Mouse (Mus musculus): ENCODE data around the gene 1190005I06Rik. TPM values are rescaled to one million over a fixed set of nuclear protein-coding genes. Genes with fewer than 3 reads are reported as not detected.

Gene 1190005I06Rik
- 10 to 100 TPM; 16.7 to 19.7 TPM for total RNA-seq (2021)
- long read RNA-seq, experiment 1, transcript 1190005I06Rik-201 (4 exons, 844 nt): major isoform, 33 of 40 reads
- long read RNA-seq, experiment 1, partial matches to known transcripts: 0 of 40 reads
- long read RNA-seq, experiment 1, other reads (novel, unspliced or antisense): 7 of 40 reads
- long read RNA-seq, experiment 2, transcript 1190005I06Rik-201 (4 exons, 844 nt): major isoform, 27 of 33 reads
- long read RNA-seq, experiment 2, partial matches to known transcripts: 0 of 33 reads
- long read RNA-seq, experiment 2, other reads (novel, unspliced or antisense): 4 of 33 reads

DNA sequence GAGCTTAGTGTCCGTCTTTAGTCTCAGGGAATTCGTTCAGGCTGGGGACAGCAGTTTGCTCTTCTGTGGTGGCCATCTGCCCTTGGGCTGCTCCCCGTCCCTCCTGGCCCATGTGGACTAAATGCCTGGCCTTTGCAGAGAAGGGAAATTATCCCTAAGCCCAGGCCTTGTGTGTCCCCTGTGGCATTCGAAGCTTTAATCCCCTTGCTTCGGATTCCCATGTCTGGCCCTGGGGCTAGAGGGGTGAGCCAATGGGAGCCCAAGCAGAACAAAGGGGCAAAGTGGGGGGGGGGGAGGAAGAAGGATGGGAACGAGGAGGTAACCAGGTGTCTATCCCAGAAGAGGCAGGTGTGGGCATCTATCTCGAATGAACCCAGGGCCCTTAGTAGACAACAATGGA, at the start of gene 1190005I06Rik:
Gene 1190005I06Rik (minus strand): TSS at position 101 of the 400 bp plus-strand sequence.
- no peak for DNase-seq

- DNase-seq: no peak
These were observed 49.1 kb upstream of the 1190005I06Rik start for GRCm38 (mm10) chr8:120696401-120697153.

DNA sequence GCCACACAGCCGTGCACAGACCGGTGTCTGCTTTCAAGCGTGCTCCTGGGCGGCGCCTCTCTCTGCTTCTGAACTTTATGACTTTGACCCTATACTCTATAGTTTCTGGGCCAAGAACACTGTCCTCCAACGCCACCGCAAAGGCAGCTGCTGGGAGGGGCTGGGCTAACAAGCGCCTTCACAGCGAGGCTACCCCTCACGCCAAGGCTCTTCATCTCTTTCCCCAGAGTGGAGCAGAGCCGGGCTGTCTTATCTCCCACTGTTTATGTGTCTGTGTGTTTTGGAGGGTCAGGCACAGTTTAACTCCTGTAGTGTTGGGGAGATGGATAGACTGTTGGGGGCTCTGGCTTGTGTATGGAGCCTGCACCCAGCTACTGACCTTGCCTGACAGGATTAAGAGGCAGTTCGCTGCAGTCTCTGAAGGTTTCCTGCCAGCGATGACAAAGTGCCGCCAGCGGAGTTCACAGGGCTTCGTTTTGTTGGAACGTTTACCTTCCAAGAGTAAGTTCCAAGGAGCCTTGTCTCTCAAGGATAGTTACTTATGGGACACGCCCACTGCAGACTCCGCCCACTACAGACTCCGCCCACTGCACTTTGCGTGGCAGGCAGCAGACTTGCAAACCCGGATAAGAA, 46.5 kb upstream of the 1190005I06Rik start:
- peak; percentile 50 to 58 for DNase-seq

DNA sequence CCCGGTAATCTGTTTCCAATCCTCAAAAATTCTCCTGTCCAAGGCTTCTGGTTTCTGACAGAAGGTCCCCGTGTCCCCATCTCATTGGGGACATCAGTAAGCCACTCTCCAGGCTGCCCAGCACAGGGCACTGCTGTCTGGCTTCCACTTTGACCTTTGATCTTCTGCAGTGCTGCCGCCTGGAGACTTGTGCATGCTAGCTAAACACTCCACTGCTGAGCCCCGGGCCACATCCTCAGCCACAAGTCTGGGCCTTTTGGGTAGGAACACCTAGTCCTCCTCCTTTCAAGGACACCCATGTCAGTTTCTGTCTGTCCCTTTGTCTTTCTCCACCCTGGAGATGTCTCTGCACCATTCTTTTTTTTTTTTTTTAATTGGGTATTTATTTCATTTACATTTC, 45.5 kb upstream of the 1190005I06Rik start:
- no peak for DNase-seq

DNA sequence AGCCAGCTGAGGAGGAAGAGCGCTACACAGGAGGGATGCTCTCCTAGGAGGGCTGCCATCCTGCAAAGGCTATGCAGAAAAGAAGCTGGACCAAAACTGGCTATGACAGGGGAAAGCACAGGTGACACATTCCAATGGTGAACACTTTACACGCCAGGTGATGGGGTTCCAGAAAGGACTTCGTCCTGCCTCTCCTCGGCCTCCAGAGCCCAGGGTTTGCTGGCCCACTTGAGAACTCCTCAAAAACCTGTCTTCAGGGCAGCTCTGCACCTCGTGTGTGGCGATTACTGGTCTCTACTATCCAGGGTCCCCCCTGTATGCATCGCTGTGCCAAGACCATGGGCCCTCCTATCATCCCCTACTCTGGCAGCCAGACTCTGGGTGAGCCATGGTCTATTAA, 41.1 kb upstream of the 1190005I06Rik start:
- no peak for DNase-seq

DNA sequence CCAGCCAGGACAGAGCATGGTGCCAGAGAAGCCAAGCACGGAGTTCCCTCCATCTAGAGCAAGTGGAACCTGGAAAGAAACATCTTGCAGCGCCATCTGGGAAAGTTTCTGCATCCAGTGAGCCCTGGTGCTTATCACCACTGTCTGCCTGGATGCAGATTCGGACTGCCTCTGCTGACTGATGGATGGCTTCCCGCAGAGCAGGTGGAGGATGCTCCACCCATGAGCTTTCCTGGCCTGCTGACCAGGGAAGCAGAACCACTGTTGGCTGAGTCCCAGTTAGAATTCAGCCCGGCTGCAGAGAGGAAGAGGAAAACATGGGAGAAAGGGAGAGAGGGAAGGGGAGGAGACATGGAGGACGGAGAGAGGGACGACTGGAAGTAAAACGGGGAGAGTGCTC, 40.4 kb upstream of the 1190005I06Rik start:
- DNase-seq: peak in 1 of 2 experiments; percentile 51

- DNase-seq: no peak
These were observed 39.1 kb upstream of the 1190005I06Rik start for GRCm38 (mm10) chr8:120686576-120686975.

- peak; percentile 39 to 68 for DNase-seq
These were observed 38.6 kb upstream of the 1190005I06Rik start for GRCm38 (mm10) chr8:120686051-120686450.

DNA sequence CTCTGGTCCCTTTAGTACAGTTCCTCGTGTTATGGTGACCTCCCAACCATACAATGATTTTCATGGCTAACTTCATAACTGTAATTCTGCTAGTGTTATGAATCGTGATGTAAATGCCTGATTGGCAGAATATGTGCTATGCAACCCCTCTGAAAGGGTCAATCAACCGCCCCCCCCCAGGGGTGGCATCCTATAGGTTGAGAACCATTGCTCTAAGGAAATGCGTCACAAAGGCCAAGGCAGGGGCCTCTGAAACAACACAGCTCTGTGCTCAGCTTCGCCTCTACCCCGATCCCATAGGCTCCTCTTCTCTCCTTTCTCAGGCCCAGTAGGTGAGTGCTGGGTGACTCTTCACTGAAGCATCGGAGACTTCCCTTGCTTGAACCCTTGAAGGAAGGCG, 38.2 kb upstream of the 1190005I06Rik start:
- no peak for DNase-seq

- DNase-seq: peak; percentile 82 to 87
These were observed 37.7 kb upstream of the 1190005I06Rik start for GRCm38 (mm10) chr8:120685097-120685496.

DNA sequence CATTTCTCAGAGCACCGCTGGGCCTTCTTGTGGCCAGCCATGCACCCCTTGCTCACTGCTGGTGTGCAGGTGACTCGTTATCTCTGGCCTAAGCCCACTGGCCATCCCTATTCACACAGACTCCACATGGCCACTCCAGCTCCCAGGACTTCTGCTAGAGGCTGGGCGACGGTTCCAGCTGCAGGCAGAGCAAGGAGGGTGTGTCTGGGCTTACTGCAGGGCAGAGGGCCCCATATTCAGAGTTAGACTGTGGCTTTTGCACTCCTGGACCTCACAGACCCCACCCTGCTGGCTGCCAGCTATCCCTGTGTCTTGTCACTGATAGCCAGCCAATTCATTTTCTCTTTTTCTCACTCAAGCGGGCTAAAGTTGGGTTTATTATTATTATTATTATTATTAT, 36.6 kb upstream of the 1190005I06Rik start:
- DNase-seq: no peak

DNA sequence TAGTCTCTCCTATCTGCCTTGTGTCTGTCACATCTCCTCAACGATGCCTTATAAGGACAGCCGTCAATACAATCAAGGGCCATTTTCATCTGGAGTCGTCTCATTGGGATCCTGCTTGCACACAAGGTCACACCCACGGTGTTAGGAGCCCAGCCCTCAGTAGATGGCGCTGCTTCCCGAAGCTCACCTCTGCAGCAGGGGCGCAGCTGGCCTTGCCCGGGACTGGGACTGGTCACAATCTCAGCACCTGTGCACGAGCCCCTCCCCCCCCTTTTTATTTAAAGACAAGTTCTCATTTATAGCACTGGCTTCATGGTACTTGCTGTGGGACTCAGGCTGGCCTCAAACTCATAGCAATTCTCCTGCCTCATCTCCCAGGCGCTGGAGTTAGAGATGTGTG, 36.2 kb upstream of the 1190005I06Rik start:
- DNase-seq: peak; percentile 88 to 90

DNA sequence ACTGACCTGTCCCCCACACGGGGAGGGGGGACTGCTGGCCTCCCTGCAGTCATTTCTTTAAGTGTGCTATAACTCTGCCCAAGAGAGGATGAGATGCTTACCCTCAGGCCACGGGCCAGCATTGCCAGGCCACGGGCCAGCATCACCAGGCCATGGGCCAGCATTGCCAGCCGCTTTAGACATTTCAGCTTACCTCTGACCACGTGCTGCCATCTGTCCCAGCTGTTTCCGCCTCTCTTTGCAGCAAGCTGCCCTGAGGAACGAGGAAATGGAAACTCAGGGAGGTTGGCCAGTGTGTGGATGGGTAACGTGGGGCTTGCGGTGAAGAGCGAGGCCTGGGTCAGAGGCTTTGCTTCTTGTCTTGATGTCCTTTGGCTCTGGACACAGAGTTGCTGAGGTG, 33.7 kb upstream of the 1190005I06Rik start:
- DNase-seq: no peak

DNA sequence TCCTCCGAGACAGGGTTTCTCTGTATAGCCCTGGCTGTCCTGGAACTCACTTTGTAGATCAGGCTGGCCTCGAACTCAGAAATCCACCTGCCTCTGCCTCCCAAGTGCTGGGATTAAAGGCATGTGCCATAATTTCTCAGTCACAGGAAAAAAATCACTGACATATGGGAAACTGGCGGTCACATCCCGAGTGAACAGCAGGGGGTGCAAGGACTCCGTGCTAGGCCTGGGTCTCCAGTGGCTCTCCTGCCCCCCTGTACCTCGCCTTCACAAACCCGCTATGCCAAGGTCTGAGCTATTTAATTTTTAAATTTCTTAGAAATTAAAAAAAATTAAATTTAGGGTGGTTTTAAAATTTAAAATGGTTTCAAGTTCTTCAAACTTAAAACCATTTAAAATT, 33.0 kb upstream of the 1190005I06Rik start:
- peak in 1 of 2 experiments; percentile 59 for DNase-seq

DNA sequence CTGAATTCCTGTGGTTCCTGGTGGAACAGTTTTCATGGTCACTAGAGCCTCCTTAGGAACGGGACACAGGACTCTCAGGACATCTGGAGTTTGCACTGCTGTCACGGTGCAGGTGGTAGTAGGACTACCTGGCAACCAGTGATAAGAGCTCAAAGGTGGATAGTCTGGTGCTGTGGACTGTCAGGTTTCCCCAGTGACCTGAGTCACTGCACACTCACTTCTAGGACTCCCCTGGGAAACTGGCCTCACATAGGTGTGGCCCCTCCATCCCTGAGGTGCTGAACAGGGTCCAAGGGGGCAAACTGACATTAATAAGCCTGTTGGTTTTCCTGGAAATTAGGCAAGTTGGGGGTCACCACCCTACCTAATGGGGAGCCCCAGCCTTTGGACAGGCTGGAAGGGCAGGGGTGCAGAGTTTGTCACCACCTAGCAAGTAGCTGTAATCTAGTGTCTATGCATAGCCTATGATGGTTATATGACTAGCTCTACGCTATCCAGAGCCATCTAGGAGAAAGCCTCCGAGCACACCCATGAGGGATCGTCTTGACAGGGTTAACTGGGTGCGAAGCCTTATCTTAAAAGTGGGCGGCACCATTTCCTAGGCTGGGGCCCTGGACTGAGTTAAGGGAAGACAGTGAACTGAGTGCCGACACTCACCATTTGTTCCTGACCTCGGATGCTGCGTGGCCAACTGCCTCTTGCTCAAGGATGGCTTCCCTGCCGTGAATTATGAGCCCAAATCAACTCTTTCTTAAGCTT, 32.4 kb upstream of the 1190005I06Rik start:
- DNase-seq: no peak

DNA sequence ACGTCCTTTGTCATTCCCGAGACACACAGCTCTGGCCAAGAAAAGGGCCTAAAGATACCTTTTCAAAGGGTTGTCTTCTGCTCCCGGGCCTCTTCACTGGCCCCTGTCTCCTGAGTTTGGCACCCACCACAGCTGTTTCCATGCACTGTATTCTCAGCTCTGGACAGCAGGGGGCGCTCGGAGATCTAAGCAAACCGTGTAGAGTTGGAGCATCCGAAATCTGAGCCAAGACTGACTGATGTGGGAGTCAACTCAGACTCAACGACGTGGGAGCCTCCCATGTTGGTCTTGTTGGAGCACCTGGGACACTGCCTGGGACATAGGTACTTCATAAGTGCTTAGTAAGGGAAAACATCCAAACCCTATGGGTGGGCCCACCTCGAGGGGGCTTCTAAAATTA, 31.0 kb upstream of the 1190005I06Rik start:
- DNase-seq: peak; percentile 87

DNA sequence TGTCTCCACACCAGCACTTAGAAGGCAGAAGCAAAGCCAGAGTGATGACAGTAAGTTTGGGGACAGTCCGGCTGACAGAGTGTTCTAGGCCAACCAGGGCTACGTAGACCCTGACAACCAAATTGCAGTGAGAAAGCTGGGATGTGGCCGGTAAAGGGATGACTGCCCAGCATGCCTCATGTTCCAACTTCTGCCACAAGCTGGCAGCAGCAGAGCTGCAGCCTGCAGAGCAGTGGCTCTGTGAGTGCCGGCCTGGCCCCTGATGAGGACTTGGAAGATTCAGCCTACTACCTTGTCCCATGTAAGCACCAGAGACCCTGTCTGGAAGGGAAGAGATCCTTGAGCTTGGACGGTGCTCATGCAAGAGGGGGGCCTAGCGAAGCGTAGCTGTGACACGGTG, 28.3 kb upstream of the 1190005I06Rik start:
- DNase-seq: no peak

GRCm38 (mm10) chr8:120673298-120673697, 25.9 kb upstream of the 1190005I06Rik start:
- DNase-seq: no peak

- no peak for DNase-seq
These were observed 25.3 kb upstream of the 1190005I06Rik start for GRCm38 (mm10) chr8:120672626-120673229.

- no peak for DNase-seq
These were observed 24.3 kb upstream of the 1190005I06Rik start for GRCm38 (mm10) chr8:120671775-120672174.

- peak in 1 of 2 experiments; percentile 63 for DNase-seq
These were observed 21.0 kb upstream of the 1190005I06Rik start, which contains the start of gene Emc8 for GRCm38 (mm10) chr8:120668374-120668905. TSS of gene Emc8 (minus strand) at chr8:120668573.
